Mouse (Mus musculus) kidney, embryonic 14.5 days (tissue): ENCODE results near the gene B230307C23Rik. TPM values are rescaled to one million over a fixed set of nuclear protein-coding genes. Genes with fewer than 3 reads are reported as not detected.
"Not testable (repeated sequence)": the region's sequence is repeated elsewhere in the genome, so short reads cannot be mapped to it uniquely, and the experiment has no call there.

ENCODE experiments used
- ATAC-seq: fragments of 200-750 bp; cut with Nextera tagmentation; 2 replicates; pipeline ENCODE4 v1.8.0; 2017; ENCODE audit warnings: moderate number of reproducible peaks, mild to moderate bottlenecking, moderate TSS enrichment, moderate library complexity; ENCODE audit not compliant: low FRiP score, low TSS enrichment
- H3K27ac ChIP-seq: fragments of 300-500 bp; sonication (generic); 2 replicates; pipeline ENCODE4 v1.5.1; 2014; ENCODE audit warnings: low read depth, mild to moderate bottlenecking, low read length, moderate library complexity, mixed read lengths
- H3K27me3 ChIP-seq: fragments of 300-500 bp; sonication (generic); 2 replicates; pipeline ENCODE4 v1.6.1; 2014; ENCODE audit warnings: mild to moderate bottlenecking, low read length; ENCODE audit not compliant: control insufficient read depth, insufficient read depth
- H3K36me3 ChIP-seq: fragments of 300-500 bp; sonication (generic); 2 replicates; pipeline ENCODE4 v1.6.1; 2014; ENCODE audit warnings: low read length, mixed read lengths; ENCODE audit not compliant: control insufficient read depth, insufficient read depth
- H3K4me1 ChIP-seq: fragments of 300-500 bp; sonication (generic); 2 replicates; pipeline ENCODE4 v1.6.1; 2014; ENCODE audit warnings: low read length, mixed read lengths; ENCODE audit not compliant: control insufficient read depth, insufficient read depth
- H3K4me2 ChIP-seq: fragments of 300-500 bp; sonication (generic); replicated peaks from 2 replicates; pipeline ENCODE4 v1.6.1; 2014; ENCODE audit warnings: low read depth, mild to moderate bottlenecking, low read length
- H3K4me3 ChIP-seq: fragments of 300-500 bp; sonication (generic); 2 replicates; pipeline ENCODE4 v1.5.1; 2014; ENCODE audit warnings: mild to moderate bottlenecking, low read length
- H3K9ac ChIP-seq: fragments of 300-500 bp; sonication (generic); 2 replicates; pipeline ENCODE4 v1.6.1; 2014; ENCODE audit warnings: low read depth, mild to moderate bottlenecking, low read length, moderate library complexity
- H3K9me3 ChIP-seq: fragments of 300-500 bp; sonication (generic); 2 replicates; pipeline ENCODE4 v1.6.1; 2016; ENCODE audit warnings: low read length; ENCODE audit not compliant: control insufficient read depth
- WGBS: fragments of 180-500 bp; shearing (Covaris S2); extraction: QIAGEN DNeasy Blood & Tissue Kit; methylation state at CpG from one replicate; pipeline ENCODE4 v1.1.7; 2014; 5-methylcytosine and 5-hydroxymethylcytosine counted together
- polyA plus RNA-seq: library from polyadenylated mRNA; unstranded; fragments of >200 nt; fragmentation: Nextera tagmentation; extraction: Ambion mirVana; gene quantifications from 2 replicates; pipeline ENCODE4 v1.2.1, GENCODE M21; 2014

The B230307C23Rik gene
- polyA plus RNA-seq, 1 experiment from 2014 or later: 29.3 TPM

GRCm38 (mm10) chr16:98079382-98079781 lies 82.3 kb downstream of the B230307C23Rik start:
- 81% methylated on average over 3 of the region's 3 CpGs for WGBS
- not testable (repeated sequence) for H3K9ac ChIP-seq, H3K27ac ChIP-seq, H3K4me1 ChIP-seq, H3K36me3 ChIP-seq, H3K27me3 ChIP-seq, H3K4me2 ChIP-seq, ATAC-seq, H3K4me3 ChIP-seq, H3K9me3 ChIP-seq

DNA sequence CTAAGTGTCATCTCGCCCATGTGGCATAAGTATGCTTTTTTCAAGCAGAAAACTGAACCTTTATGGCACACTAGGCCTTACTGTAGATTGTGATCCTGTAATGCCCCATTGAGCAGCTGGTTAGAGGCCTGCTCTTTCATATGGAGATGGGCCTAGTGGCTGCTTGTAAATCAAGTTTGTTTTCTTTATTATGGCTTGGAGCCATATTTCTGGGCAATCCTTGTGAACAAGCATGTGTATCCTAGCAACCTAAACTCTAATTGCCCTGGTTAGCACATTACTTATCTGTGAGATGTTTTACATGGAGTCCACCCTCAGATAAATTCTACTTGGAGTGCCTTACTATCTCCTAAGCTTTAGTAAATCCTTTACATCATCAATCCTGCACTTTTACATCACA lies 84.0 kb downstream of the B230307C23Rik start:
- Histone ChIP-seq H3K4me2 (peak overlapping the region; percentile 61), H3K4me3 (peak overlapping the region; percentile 72), H3K9ac (peak overlapping the region; percentile 68; the same call in 1 of the 2 replicates)
- not testable (repeated sequence) for H3K27me3 ChIP-seq, H3K4me1 ChIP-seq, H3K9me3 ChIP-seq, H3K27ac ChIP-seq, ATAC-seq, H3K36me3 ChIP-seq
- WGBS: 85% methylated on average over 1 of the region's 1 CpGs

Other genes starting within 250 kb of the B230307C23Rik start
- gene Ripk4, start 233.5 kb upstream of the B230307C23Rik start, polyA plus RNA-seq: 4.6 and 7.7 TPM in 2 replicates
- 7.8 and 14.4 TPM in 2 replicates for gene Prdm15, start 145.5 kb upstream of the B230307C23Rik start, polyA plus RNA-seq
- 12.6 and 20.6 TPM in 2 replicates for gene C2cd2, start 34.7 kb upstream of the B230307C23Rik start, polyA plus RNA-seq
- gene Zbtb21, start 34.7 kb upstream of the B230307C23Rik start, polyA plus RNA-seq: 12.3 and 14.1 TPM in 2 replicates
- gene A630089N07Rik, start 85.1 kb downstream of the B230307C23Rik start, polyA plus RNA-seq: 29.0 and 32.4 TPM in 2 replicates